Mouse (Mus musculus): ENCODE measurements around the gene Slc25a3. TPM values are rescaled to one million over a fixed set of nuclear protein-coding genes. Genes with fewer than 3 reads are reported as not detected.

The Slc25a3 gene
- total and polyA plus RNA-seq, 3 experiments = 368 to 868 (median 497) TPM

GRCm38 (mm10) chr10:91102799-91103590 lies 20.9 kb downstream of the Slc25a3 start:
- no peak for DNase-seq (ENCODE audit: low read depth, low spot score)
- Histone ChIP-seq H3K79me2 (ENCODE audit: control insufficient read depth, insufficient read depth, low read length, poor library complexity) (no peaks in the 10 kb centered on the region), H3K27ac (ENCODE audit: control insufficient read depth, low read depth, low read length) (no peak overlapping the region), H3K27me3 (ENCODE audit: control insufficient read depth in 1 of 2, insufficient read depth in 2 of 2, low read length in 2 of 2) (no peaks in the 10 kb centered on the region), H3K9ac (ENCODE audit: control insufficient read depth, low read depth, low read length, poor library complexity, severe bottlenecking) (no peak overlapping the region), H3K36me3 (ENCODE audit: control insufficient read depth in 1 of 2, insufficient read depth in 2 of 2, low read length in 2 of 2) (no peaks in the 10 kb centered on the region), H3K4me3 (ENCODE audit: control insufficient read depth in 1 of 2, insufficient read depth in 1 of 2, low read depth in 2 of 2, low read length in 2 of 2) (no peak overlapping the region), H3K4me1 (ENCODE audit: control insufficient read depth in 1 of 2, insufficient read depth in 2 of 2, low read length in 2 of 2) (no peaks in the 10 kb centered on the region), H3K9me3 (replicated peaks; ENCODE audit: insufficient read depth, low read length) (no peaks in the 10 kb centered on the region)
- TF ChIP-seq RAD21 (IDR thresholded peaks at IDR 0.05; ENCODE audit: low read depth, low read length) = no peak
- TF ChIP-seq ELF1 (IDR thresholded peaks at IDR 0.05; ENCODE audit: low read depth, low read length) = no peak
- peak; percentile 20; the same call in 1 of the 2 replicates for TF ChIP-seq ZNF384 (IDR thresholded peaks at IDR 0.05; ENCODE audit: low read depth, low read length)
- TF ChIP-seq SIN3A (IDR thresholded peaks at IDR 0.05; ENCODE audit: low read length) = no peak

GRCm38 (mm10) chr10:91101936-91102335 lies 21.9 kb downstream of the Slc25a3 start:
- no peak for DNase-seq (ENCODE audit: low read depth, low spot score)
- H3K4me3 ChIP-seq (ENCODE audit: control insufficient read depth in 1 of 2, insufficient read depth in 1 of 2, low read depth in 2 of 2, low read length in 2 of 2) = no peak overlapping the region
- TF ChIP-seq POLR2A (IDR thresholded peaks at IDR 0.05; ENCODE audit: control insufficient read depth in 1 of 2, insufficient read depth in 1 of 2, low read depth in 1 of 2, low read length in 2 of 2, poor library complexity in 1 of 2) (no peak), SMC3 (IDR thresholded peaks at IDR 0.05; ENCODE audit: low read depth, low read length) (no peak), CHD1 (IDR thresholded peaks at IDR 0.05; ENCODE audit: low read depth, low read length) (no peak), TBP (IDR thresholded peaks at IDR 0.05; ENCODE audit: low read depth, low read length) (no peak), USF1 (IDR thresholded peaks at IDR 0.05; ENCODE audit: low read depth, low read length) (no peak), MEF2A (IDR thresholded peaks at IDR 0.05; ENCODE audit: extremely low read depth, insufficient replicate concordance, low read depth, low read length, poor library complexity, severe bottlenecking) (no peak), ETS1 (IDR thresholded peaks at IDR 0.05; ENCODE audit: low read depth, low read length) (no peak), GATA1 (IDR thresholded peaks at IDR 0.05; ENCODE audit: low read depth, low read length) (no peak), JUND (IDR thresholded peaks at IDR 0.05; ENCODE audit: low read depth, low read length) (no peak), E2F4 (IDR thresholded peaks at IDR 0.05; ENCODE audit: borderline replicate concordance, low read depth, low read length) (no peak), POLR2AphosphoS5 (IDR thresholded peaks at IDR 0.05; ENCODE audit: borderline replicate concordance, low read depth, low read length) (no peak), BHLHE40 (IDR thresholded peaks at IDR 0.05; ENCODE audit: borderline replicate concordance, low read depth, low read length) (no peak), ZNF384 (IDR thresholded peaks at IDR 0.05; ENCODE audit: low read depth, low read length) (no peak), ZMIZ1 (IDR thresholded peaks at IDR 0.05; ENCODE audit: low read depth, low read length) (no peak)
- H3K4me1 ChIP-seq (ENCODE audit: control insufficient read depth in 1 of 2, insufficient read depth in 2 of 2, low read length in 2 of 2) = no peaks in the 10 kb centered on the region
- H3K27ac ChIP-seq (ENCODE audit: control insufficient read depth, low read depth, low read length) = no peak overlapping the region
- H3K9me3 ChIP-seq (replicated peaks; ENCODE audit: insufficient read depth, low read length) = no peaks in the 10 kb centered on the region
- H3K36me3 ChIP-seq (ENCODE audit: control insufficient read depth in 1 of 2, insufficient read depth in 2 of 2, low read length in 2 of 2) = peaks cover 0 to 1% of the 10 kb centered on the region in 2 experiments; a peak in 1 of 4 replicates
- no peaks in the 10 kb centered on the region for H3K27me3 ChIP-seq (ENCODE audit: control insufficient read depth in 1 of 2, insufficient read depth in 2 of 2, low read length in 2 of 2)
- no peak overlapping the region for H3K9ac ChIP-seq (ENCODE audit: control insufficient read depth, low read depth, low read length, poor library complexity, severe bottlenecking)
- no peaks in the 10 kb centered on the region for H3K79me2 ChIP-seq (ENCODE audit: control insufficient read depth, insufficient read depth, low read length, poor library complexity)

Measured in MEL (cell line).